Mouse (Mus musculus): Measurements from ENCODE around the gene Vmn1r52. TPM values are rescaled to one million over a fixed set of nuclear protein-coding genes. Genes with fewer than 3 reads are reported as not detected.

The Vmn1r52 gene
- total RNA-seq (2023): not detected

DNA sequence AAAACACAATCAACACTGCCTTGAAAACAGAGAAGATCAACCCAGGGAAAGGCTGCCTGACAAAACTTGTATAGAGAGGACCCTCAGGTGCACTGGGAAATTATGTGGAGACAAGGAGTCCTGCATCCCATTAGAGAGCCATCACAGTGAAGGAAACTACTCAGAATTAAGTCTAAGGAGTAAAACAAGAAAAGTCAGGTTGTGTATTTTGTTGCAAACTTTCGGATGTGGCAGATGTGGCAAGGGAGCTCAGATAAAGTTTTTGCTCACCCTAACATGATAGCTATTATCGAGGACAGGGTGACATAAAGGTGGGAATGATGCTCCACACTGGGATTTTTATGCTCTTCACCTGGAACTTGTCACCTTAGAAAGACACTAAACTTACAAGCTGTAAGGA is at the start of gene Vmn1r52:
Vmn1r52 (plus strand) TSS at position 301 of the 400 bp plus-strand sequence.

DNA sequence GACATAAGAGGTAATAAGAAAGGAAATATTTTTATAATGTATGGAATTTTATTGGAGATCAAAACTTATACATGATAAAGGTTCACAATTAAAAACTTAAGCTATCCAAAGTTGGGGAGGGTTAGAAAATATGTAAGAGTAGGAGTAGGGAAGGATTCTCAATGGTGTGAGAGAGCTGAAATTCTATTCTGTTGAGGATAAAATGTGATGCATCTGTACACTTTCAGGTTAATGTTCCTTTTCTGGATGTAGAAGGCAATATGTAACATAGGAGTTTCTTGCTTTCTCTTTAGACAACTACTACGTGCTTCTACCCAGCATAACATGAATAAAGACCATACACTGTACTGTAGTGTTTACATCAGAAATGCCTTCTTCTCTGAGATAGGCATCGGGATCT is 27.9 kb downstream of the Vmn1r52 start, which contains the start of gene V1ra8:
V1ra8 (plus strand) TSS at position 301 of the 400 bp plus-strand sequence.

DNA sequence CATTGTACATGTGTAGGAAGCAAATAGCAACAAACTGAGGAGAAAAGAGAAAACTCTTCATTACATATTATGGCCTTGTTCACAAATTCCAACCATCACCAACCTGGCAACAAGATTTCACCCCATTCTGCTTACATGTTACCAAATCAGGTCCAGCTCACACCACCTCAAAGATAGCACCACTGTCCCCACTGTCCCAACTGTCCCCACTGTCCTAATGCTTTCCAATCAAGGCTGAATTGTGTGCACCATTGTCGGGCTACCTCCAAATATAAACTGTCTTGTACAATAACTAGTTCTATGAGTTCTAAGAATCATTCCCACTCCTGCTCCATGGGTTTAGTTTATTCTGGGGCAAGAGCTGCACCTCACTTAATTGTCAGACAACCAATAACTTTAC is 49.7 kb downstream of the Vmn1r52 start, which contains the start of gene Vmn1r53:
Vmn1r53 (minus strand) TSS at position 101 of the 400 bp plus-strand sequence.

Other genes with a start within 250 kb of the Vmn1r52 start
- gene Vmn1r45, start 234.2 kb upstream of the Vmn1r52 start, total RNA-seq (2023): not detected
- not detected for gene Vmn1r46, start 205.5 kb upstream of the Vmn1r52 start, total RNA-seq (2023)
- gene Vmn1r47, start 158.7 kb upstream of the Vmn1r52 start, total RNA-seq (2023): not detected
- gene Vmn1r48, start 138.0 kb upstream of the Vmn1r52 start, total RNA-seq (2023): not detected
- gene Vmn1r49, start 96.3 kb upstream of the Vmn1r52 start, total RNA-seq (2023): not detected
- gene Vmn1r50, start 73.4 kb upstream of the Vmn1r52 start, total RNA-seq (2023): not detected
- not detected for gene Vmn1r51, start 52.2 kb upstream of the Vmn1r52 start, total RNA-seq (2023)
- gene V1ra8, start 28.0 kb downstream of the Vmn1r52 start, total RNA-seq (2023): not detected
- not detected for gene Vmn1r53, start 49.6 kb downstream of the Vmn1r52 start, total RNA-seq (2023)
- not detected for gene Vmn1r54, start 71.5 kb downstream of the Vmn1r52 start, total RNA-seq (2023)
- not detected for gene BC048671, start 126.4 kb downstream of the Vmn1r52 start, total RNA-seq (2023)
- not detected for gene Chst13, start 150.4 kb downstream of the Vmn1r52 start, total RNA-seq (2023)
- gene Uroc1, start 158.5 kb downstream of the Vmn1r52 start, total RNA-seq (2023): not detected
- gene Zxdc, start 194.7 kb downstream of the Vmn1r52 start, total RNA-seq (2023): 33.9 TPM

Data from CD4-positive naive resting alpha-beta T cell, adult 76 days (primary cell).